Mouse (Mus musculus) heart, embryonic 10.5 days (tissue): ENCODE data around the gene Cstf1. TPM values are rescaled to one million over a fixed set of nuclear protein-coding genes. Genes with fewer than 3 reads are reported as not detected.
A peak's percentile ranks its signal among the peaks of the same experiment; 100 is the strongest.

Experiments
- DNase-seq: peaks from one replicate; pipeline ENCODE4 v3.0.0-alpha.2; 2017; ENCODE audit warnings: low spot score
- H3K27ac ChIP-seq: fragments of 300-500 bp; sonication (generic); 2 replicates; pipeline ENCODE4 v1.5.1; 2016; ENCODE audit warnings: mild to moderate bottlenecking
- H3K27me3 ChIP-seq: fragments of 300-500 bp; sonication (generic); 2 replicates; pipeline ENCODE4 v1.6.1; 2016; ENCODE audit warnings: mild to moderate bottlenecking; ENCODE audit not compliant: poor library complexity, insufficient read depth, severe bottlenecking
- H3K36me3 ChIP-seq: fragments of 300-500 bp; sonication (generic); 2 replicates; pipeline ENCODE4 v1.6.1; 2016; ENCODE audit warnings: mild to moderate bottlenecking, moderate library complexity
- H3K4me1 ChIP-seq: fragments of 300-500 bp; sonication (generic); 2 replicates; pipeline ENCODE4 v1.6.1; 2016; ENCODE audit warnings: mild to moderate bottlenecking
- H3K4me3 ChIP-seq: fragments of 300-500 bp; sonication (generic); 2 replicates; pipeline ENCODE4 v1.5.1; 2016; ENCODE audit warnings: mild to moderate bottlenecking, moderate library complexity
- H3K9me3 ChIP-seq: fragments of 300-500 bp; sonication (generic); 2 replicates; pipeline ENCODE4 v1.6.1; 2016; ENCODE audit warnings: mild to moderate bottlenecking, moderate library complexity
- WGBS: fragments of 180-500 bp; shearing (Covaris S2); methylation state at CpG from one replicate; pipeline ENCODE4 v1.1.7; 2016; 5-methylcytosine and 5-hydroxymethylcytosine counted together
- polyA plus RNA-seq: library from polyadenylated mRNA; unstranded; fragments of >200 nt; fragmentation: Nextera tagmentation; extraction: Ambion mirVana; gene quantifications from 2 replicates; pipeline ENCODE4 v1.2.1, GENCODE M21; 2016

Gene Cstf1
- polyA plus RNA-seq, 1 experiment from 2014 or later = 48.3 TPM

DNA sequence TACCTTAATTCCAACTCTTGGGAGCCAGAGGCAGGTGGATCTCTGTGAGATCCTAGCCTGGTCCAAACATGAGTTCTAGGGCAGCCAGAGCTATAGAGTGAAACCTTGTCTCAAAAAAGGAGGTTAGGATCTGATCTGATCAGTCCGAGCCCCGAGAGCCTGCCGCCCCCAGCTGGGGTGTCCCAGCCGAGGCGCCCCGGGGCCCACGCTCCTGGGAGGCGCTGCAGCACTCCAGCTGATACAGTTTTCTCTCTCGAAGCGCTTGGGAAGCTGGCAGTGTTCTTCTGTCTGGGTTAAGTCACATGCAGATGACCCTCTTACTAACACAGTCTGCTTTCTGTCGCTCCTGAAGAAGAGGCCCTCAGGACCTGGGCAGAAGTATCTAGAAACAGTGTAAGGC lies 10.9 kb downstream of the Cstf1 start:
- no peak for DNase-seq
- H3K9me3 ChIP-seq = no peaks in the 10 kb centered on the region
- H3K4me3 ChIP-seq = no peak overlapping the region
- H3K27me3 ChIP-seq = no peaks in the 10 kb centered on the region
- 90% methylated on average over 11 of the region's 11 CpGs for WGBS
- no peak overlapping the region for H3K27ac ChIP-seq
- peaks cover 6% of the 10 kb centered on the region; the same call in 1 of the 2 replicates for H3K4me1 ChIP-seq
- H3K36me3 ChIP-seq = peaks cover 60% of the 10 kb centered on the region

GRCm38 (mm10) chr2:172381898-172382297 lies 11.4 kb downstream of the Cstf1 start:
- WGBS = 87% methylated on average over 12 of the region's 12 CpGs

DNA sequence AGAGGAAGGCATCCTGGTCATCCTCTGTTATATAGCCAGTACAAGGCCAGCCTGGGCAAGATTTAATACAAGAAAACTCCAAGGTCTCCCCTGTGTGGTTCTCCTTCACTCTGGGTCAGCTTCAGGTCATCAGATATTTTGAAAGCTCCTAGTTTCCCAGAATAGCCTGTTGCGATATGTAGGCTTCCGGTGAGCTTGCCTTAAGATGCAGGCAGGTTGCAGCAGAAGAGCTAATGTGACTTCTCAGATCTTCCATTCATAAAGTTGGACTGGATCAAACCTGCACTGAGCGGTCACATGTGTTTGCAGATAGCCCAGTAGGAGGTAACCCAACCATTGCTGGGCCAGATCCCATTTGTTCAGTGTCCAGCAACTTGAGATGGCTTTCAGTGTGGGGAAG lies 14.2 kb downstream of the Cstf1 start:
- 74% methylated on average over 3 of the region's 3 CpGs for WGBS

More at GRCm38 (mm10) chr2:172381898-172382297, 11.4 kb downstream of the Cstf1 start:
- Histone ChIP-seq H3K27ac (no peak overlapping the region), H3K27me3 (no peaks in the 10 kb centered on the region), H3K4me3 (no peak overlapping the region), H3K4me1 (peaks cover 6% of the 10 kb centered on the region; the same call in 1 of the 2 replicates), H3K36me3 (peaks cover 55% of the 10 kb centered on the region), H3K9me3 (no peaks in the 10 kb centered on the region)
- DNase-seq = no peak

DNA sequence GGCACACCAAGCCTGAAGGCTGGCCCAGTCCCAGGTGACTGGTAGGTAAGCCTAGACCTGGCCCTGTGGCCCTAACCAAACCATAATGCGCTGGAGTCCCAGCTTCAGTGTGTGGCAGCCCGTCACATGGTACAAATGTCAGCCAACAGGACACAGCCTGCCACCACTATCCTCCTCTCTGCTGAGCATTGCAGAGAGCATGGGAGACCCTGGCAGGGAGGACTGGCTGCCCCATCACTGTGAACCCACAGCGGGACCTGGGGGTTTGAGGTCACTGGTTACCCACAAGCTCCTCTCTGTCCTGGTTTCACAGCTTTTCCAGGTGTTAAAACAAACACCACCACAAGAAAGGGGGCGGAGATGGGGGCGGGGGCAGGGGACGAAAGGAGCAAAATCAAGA lies 19.9 kb downstream of the Cstf1 start:
- no peak overlapping the region for H3K4me3 ChIP-seq
- no peaks in the 10 kb centered on the region for H3K9me3 ChIP-seq
- no peaks in the 10 kb centered on the region for H3K27me3 ChIP-seq
- no peak for DNase-seq
- H3K4me1 ChIP-seq = 0 out of 2 replicates have a peak, but pooled peaks cover 4% of the 10 kb centered on the region
- H3K27ac ChIP-seq = no peak overlapping the region
- 22% methylated on average over 6 of the region's 6 CpGs for WGBS
- H3K36me3 ChIP-seq = no peaks in the 10 kb centered on the region

More for the DNA sequence above, 14.2 kb downstream of the Cstf1 start:
- H3K36me3 ChIP-seq = peaks cover 28% of the 10 kb centered on the region
- no peak for DNase-seq
- H3K4me3 ChIP-seq = no peak overlapping the region
- H3K27me3 ChIP-seq = no peaks in the 10 kb centered on the region
- no peak overlapping the region for H3K27ac ChIP-seq
- peaks cover 6% of the 10 kb centered on the region; the same call in 1 of the 2 replicates for H3K4me1 ChIP-seq
- H3K9me3 ChIP-seq = no peaks in the 10 kb centered on the region

GRCm38 (mm10) chr2:172392041-172392521 lies 21.6 kb downstream of the Cstf1 start:
- H3K36me3 ChIP-seq = no peaks in the 10 kb centered on the region
- H3K27ac ChIP-seq = no peak overlapping the region
- H3K9me3 ChIP-seq = no peaks in the 10 kb centered on the region
- H3K4me1 ChIP-seq = peaks cover 8% of the 10 kb centered on the region; the same call in 1 of the 2 replicates
- no peak overlapping the region for H3K4me3 ChIP-seq
- peaks cover 4% of the 10 kb centered on the region; the same call in 1 of the 2 replicates for H3K27me3 ChIP-seq
- WGBS = 60% methylated on average over 10 of the region's 10 CpGs
- no peak for DNase-seq

DNA sequence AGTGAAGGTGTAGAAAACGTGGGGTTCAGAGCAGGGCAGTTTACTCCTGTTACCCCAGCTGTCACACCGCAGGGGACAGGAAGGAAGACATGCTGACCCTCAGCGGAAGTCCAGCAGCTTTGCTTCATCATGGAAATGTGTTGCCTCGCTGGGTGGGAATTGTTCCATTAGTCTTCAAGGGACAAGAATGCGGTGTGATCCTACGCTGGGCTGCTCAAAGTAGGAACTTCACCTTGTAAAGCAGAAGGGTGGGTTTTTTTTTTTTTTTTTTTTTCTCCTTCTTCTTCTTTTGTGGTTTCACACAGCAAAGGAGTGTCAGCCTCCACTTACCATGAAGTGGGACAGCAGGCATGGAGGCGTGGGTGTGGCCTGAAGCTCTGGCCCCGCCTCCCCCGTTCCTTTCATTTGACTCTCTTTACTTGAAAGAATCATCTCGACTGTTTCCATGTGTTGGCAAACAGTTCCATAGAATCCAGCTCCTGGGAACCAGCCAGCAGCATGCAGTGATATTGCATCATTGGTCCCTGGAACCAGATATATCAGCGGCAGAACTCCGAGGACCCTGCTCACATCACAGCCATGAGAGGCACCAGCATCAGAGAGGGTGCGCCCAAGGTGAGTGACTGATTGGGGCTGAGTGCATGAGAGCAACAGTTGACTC lies 23.0 kb downstream of the Cstf1 start, which contains the start of gene Cass4:
Cass4 (plus strand) TSS at position 404 of the 661 bp plus-strand sequence.
- H3K4me1 ChIP-seq = peaks cover 8% of the 10 kb centered on the region; the same call in 1 of the 2 replicates
- 19% methylated on average over 13 of the region's 13 CpGs for WGBS
- DNase-seq = no peak
- H3K27me3 ChIP-seq = peaks cover 4% of the 10 kb centered on the region; the same call in 1 of the 2 replicates
- no peaks in the 10 kb centered on the region for H3K36me3 ChIP-seq
- no peak within 1 kb of the TSS for H3K27ac ChIP-seq
- no peaks in the 10 kb centered on the region for H3K9me3 ChIP-seq
- H3K4me3 ChIP-seq = peak within 1 kb of the TSS; percentile 24; the same call in 1 of the 2 replicates

GRCm38 (mm10) chr2:172394052-172394392 lies 23.5 kb downstream of the Cstf1 start:
- no peak overlapping the region for H3K4me3 ChIP-seq
- peaks cover 8% of the 10 kb centered on the region; the same call in 1 of the 2 replicates for H3K4me1 ChIP-seq
- WGBS = 59% methylated on average over 2 of the region's 2 CpGs
- peaks cover 4% of the 10 kb centered on the region; the same call in 1 of the 2 replicates for H3K27me3 ChIP-seq
- no peak for DNase-seq
- no peak overlapping the region for H3K27ac ChIP-seq
- no peaks in the 10 kb centered on the region for H3K9me3 ChIP-seq
- H3K36me3 ChIP-seq = no peaks in the 10 kb centered on the region

- no peaks in the 10 kb centered on the region for H3K9me3 ChIP-seq
- no peak overlapping the region for H3K27ac ChIP-seq
- H3K4me1 ChIP-seq = peaks cover 11% of the 10 kb centered on the region
- 74% methylated on average over 4 of the region's 4 CpGs for WGBS
- H3K27me3 ChIP-seq = peaks cover 4% of the 10 kb centered on the region; the same call in 1 of the 2 replicates
- no peak for DNase-seq
- H3K36me3 ChIP-seq = no peaks in the 10 kb centered on the region
- no peak overlapping the region for H3K4me3 ChIP-seq
Measured at GRCm38 (mm10) chr2:172394671-172395070, 24.2 kb downstream of the Cstf1 start.

GRCm38 (mm10) chr2:172395961-172396360 lies 25.5 kb downstream of the Cstf1 start:
- Histone ChIP-seq H3K27ac (no peak overlapping the region), H3K4me1 (peaks cover 18% of the 10 kb centered on the region), H3K9me3 (no peaks in the 10 kb centered on the region), H3K4me3 (no peak overlapping the region), H3K27me3 (peaks cover 4% of the 10 kb centered on the region; the same call in 1 of the 2 replicates), H3K36me3 (no peaks in the 10 kb centered on the region)
- DNase-seq = no peak
- WGBS = 40% methylated on average over 9 of the region's 9 CpGs

GRCm38 (mm10) chr2:172399901-172400300 lies 29.4 kb downstream of the Cstf1 start:
- no peak overlapping the region for H3K4me3 ChIP-seq
- 40% methylated on average over 9 of the region's 9 CpGs for WGBS
- peaks cover 11% of the 10 kb centered on the region; the same call in 1 of the 2 replicates for H3K27me3 ChIP-seq
- DNase-seq = no peak
- H3K36me3 ChIP-seq = no peaks in the 10 kb centered on the region
- peaks cover 22% of the 10 kb centered on the region for H3K4me1 ChIP-seq
- no peaks in the 10 kb centered on the region for H3K9me3 ChIP-seq
- H3K27ac ChIP-seq = peak overlapping the region; percentile 22; the same call in 1 of the 2 replicates

- peaks cover 9% of the 10 kb centered on the region for H3K27me3 ChIP-seq
- 65% methylated on average over 13 of the region's 13 CpGs for WGBS
- H3K36me3 ChIP-seq = no peaks in the 10 kb centered on the region
- no peak overlapping the region for H3K4me3 ChIP-seq
- peaks cover 18% of the 10 kb centered on the region; the same call in 1 of the 2 replicates for H3K4me1 ChIP-seq
- no peak for DNase-seq
- no peaks in the 10 kb centered on the region for H3K9me3 ChIP-seq
- no peak overlapping the region for H3K27ac ChIP-seq
Measured at GRCm38 (mm10) chr2:172401116-172401825, 30.8 kb downstream of the Cstf1 start.

DNA sequence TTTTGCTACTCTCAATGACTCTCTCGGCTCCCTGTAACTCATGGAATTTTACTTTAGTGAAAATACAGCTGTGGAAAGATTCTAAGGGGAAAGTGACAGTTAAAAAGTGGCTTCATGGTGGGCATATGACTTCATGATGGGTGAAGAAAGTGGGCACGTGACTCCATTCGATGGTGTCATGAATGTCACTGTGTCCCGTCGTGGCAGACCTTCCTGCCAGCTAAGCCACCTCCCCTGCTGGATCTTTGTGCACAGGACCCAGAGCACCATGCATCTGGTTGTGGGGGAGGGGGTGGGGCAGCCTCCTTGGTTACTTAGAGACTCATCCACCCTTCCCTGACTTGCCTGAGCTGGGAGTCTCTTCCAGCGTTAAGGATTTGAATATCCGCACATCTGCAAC lies 33.8 kb downstream of the Cstf1 start:
- WGBS = 63% methylated on average over 7 of the region's 7 CpGs
- Histone ChIP-seq H3K27ac (no peak overlapping the region), H3K4me3 (no peak overlapping the region), H3K4me1 (peaks cover 29% of the 10 kb centered on the region; the same call in 1 of the 2 replicates), H3K27me3 (peaks cover 7% of the 10 kb centered on the region), H3K9me3 (no peaks in the 10 kb centered on the region), H3K36me3 (no peaks in the 10 kb centered on the region)
- no peak for DNase-seq

GRCm38 (mm10) chr2:172405011-172405410 lies 34.5 kb downstream of the Cstf1 start:
- no peak overlapping the region for H3K27ac ChIP-seq
- H3K9me3 ChIP-seq = no peaks in the 10 kb centered on the region
- H3K36me3 ChIP-seq = no peaks in the 10 kb centered on the region
- no peak for DNase-seq
- no peak overlapping the region for H3K4me3 ChIP-seq
- WGBS = 43% methylated on average over 3 of the region's 3 CpGs
- H3K4me1 ChIP-seq = peaks cover 23% of the 10 kb centered on the region; the same call in 1 of the 2 replicates
- peaks cover 7% of the 10 kb centered on the region for H3K27me3 ChIP-seq
